In the genomic region with DNA sequence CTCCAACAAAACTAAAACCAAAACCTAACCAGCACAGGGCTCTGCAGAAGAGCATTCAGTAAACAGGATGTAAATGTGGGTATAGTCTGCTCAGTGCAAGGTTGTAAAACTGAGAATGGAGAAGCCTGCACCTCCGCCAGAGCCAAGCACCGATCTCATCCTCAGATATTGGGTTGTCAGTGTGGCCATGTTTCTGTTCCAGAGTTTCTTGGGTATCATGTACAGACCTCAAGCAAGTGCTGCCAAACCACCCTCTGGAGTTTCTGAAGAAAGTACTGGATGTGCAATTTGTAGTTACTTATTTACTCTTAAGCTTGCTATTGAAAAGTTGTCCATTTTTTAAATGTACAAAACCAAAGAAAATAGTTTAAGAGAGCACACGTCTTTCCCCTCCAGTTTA, we compare ENCODE assay signal across 21 mouse cellular contexts. TPM values are rescaled to one million over a fixed set of nuclear protein-coding genes. Genes with fewer than 3 reads are reported as not detected.
DNase-seq lines count a peak whose midpoint lies in the region; ATAC-seq and TF ChIP-seq lines count a peak whose summit lies in the region.
"Had no signal": no experiment of that assay in that cellular context is flagged by ENCODE, and none has a peak within 500 bp of the region (broad histone marks: within the 10 kb centered on the region; RNA-seq: fewer than 3 reads in every experiment).

No protein-coding gene starts in this region.

- TF ChIP-seq EP300 in lung, postnatal 0 days (IDR thresholded peaks at IDR 0.05) = no peak

- peaks cover 22% of the 10 kb centered on the region for H3K4me1 ChIP-seq in kidney, embryonic 14.5 days (ENCODE audit: control insufficient read depth, insufficient read depth, low read length)
- H3K4me1 ChIP-seq in lung, postnatal 0 days (ENCODE audit: insufficient read depth, low read depth, low read length) = peaks cover 4% of the 10 kb centered on the region; the same call in 1 of the 2 replicates
- H3K4me1 ChIP-seq: liver, embryonic 12.5 days had no signal

- H3K4me3 ChIP-seq in gastrocnemius, adult 2 months = peak overlapping the region; percentile 55
- H3K4me3 ChIP-seq in kidney, embryonic 14.5 days (ENCODE audit: low read length) = no peak overlapping the region
- no peak overlapping the region for H3K4me3 ChIP-seq in lung, postnatal 0 days (ENCODE audit: low read depth, low read length)
- H3K4me3 ChIP-seq: heart, embryonic 13.5 days; limb, embryonic 13.5 days; liver, embryonic 12.5 days; myocyte; neural tube, embryonic 13.5 days; stomach, embryonic 15.5 days had no signal

- peak overlapping the region; percentile 66 for H3K27ac ChIP-seq in gastrocnemius, adult 2 months
- no peak overlapping the region for H3K27ac ChIP-seq in kidney, embryonic 14.5 days (ENCODE audit: low read depth, low read length)
- H3K27ac ChIP-seq in lung, postnatal 0 days (ENCODE audit: low read length) = peak overlapping the region; percentile 27; the same call in 1 of the 2 replicates
- H3K27ac ChIP-seq: heart, embryonic 13.5 days; hindbrain, postnatal 0 days; kidney, postnatal 0 days; limb, embryonic 13.5 days; liver, embryonic 12.5 days; neural tube, embryonic 13.5 days; stomach, embryonic 15.5 days had no signal

- H3K9ac ChIP-seq in kidney, embryonic 14.5 days (ENCODE audit: low read depth, low read length) = no peak overlapping the region
- H3K9ac ChIP-seq in lung, postnatal 0 days (replicated peaks; ENCODE audit: low read depth) = no peak overlapping the region
- H3K9ac ChIP-seq: heart, embryonic 13.5 days; limb, embryonic 13.5 days; liver, embryonic 12.5 days; neural tube, embryonic 13.5 days; stomach, embryonic 15.5 days had no signal

- no peaks in the 10 kb centered on the region for H3K9me3 ChIP-seq in kidney, embryonic 14.5 days (ENCODE audit: control insufficient read depth, low read length)
- no peaks in the 10 kb centered on the region for H3K9me3 ChIP-seq in lung, postnatal 0 days (ENCODE audit: low read length)
- H3K9me3 ChIP-seq: heart, embryonic 13.5 days; limb, embryonic 13.5 days; liver, embryonic 12.5 days; neural tube, embryonic 13.5 days; stomach, embryonic 15.5 days had no signal

- no peak for TF ChIP-seq CTCF in gastrocnemius, adult 2 months (IDR thresholded peaks at IDR 0.05)
- TF ChIP-seq CTCF in lung, postnatal 0 days (IDR thresholded peaks at IDR 0.05) = no peak

- H3K27me3 ChIP-seq in kidney, embryonic 14.5 days (ENCODE audit: control insufficient read depth, insufficient read depth, low read length) = no peaks in the 10 kb centered on the region
- H3K27me3 ChIP-seq in lung, postnatal 0 days (replicated peaks; ENCODE audit: insufficient read depth, low read length) = no peaks in the 10 kb centered on the region; the same call in 1 of the 2 replicates
- H3K27me3 ChIP-seq: limb, embryonic 13.5 days; neural tube, embryonic 13.5 days; Patski; stomach, embryonic 15.5 days had no signal

- peak; percentile 38 for DNase-seq in gastrocnemius, adult 2 months
- DNase-seq in gastrocnemius, adult 8-10 months (ENCODE audit: low spot score in 2 of 2) = no peak
- peak; percentile 42 for DNase-seq in kidney, postnatal 14 days
- no peak for DNase-seq in lung, postnatal 0 days (ENCODE audit: low spot score)
- no peak for DNase-seq in lung, postnatal 25 days (ENCODE audit: low spot score)
- DNase-seq in skeletal muscle tissue, adult 2 months (ENCODE audit: low read depth, low spot score) = peak; percentile 21
- DNase-seq: cerebellum, adult 9-10 months; layer of hippocampus, adult 9-11 months; lung, adult 2 months; thymus, postnatal 25 days had no signal

- intact Hi-C loops in gastrocnemius, adult 2 months (cut with DNase I) = loop anchor here (5.0 kb wide), 1 partner anchor 204 kb away; no protein-coding TSS in a partner anchor

- WGBS in kidney, embryonic 14.5 days = 66% methylated on average over 3 of the region's 3 CpGs
- WGBS in lung, postnatal 0 days = 54% methylated on average over 3 of the region's 3 CpGs

- ATAC-seq in kidney, embryonic 14.5 days (ENCODE audit: low FRiP score, low TSS enrichment) = no peak
- no peak for ATAC-seq in lung, postnatal 0 days
- ATAC-seq: hindbrain, postnatal 0 days; liver, embryonic 12.5 days; midbrain, embryonic 16.5 days; Patski had no signal

- no peaks in the 10 kb centered on the region for H3K36me3 ChIP-seq in kidney, embryonic 14.5 days (ENCODE audit: control insufficient read depth, insufficient read depth, low read length)
- H3K36me3 ChIP-seq in lung, postnatal 0 days (ENCODE audit: insufficient read depth, low read length) = no peaks in the 10 kb centered on the region
- H3K36me3 ChIP-seq: heart, embryonic 13.5 days; limb, embryonic 13.5 days; liver, embryonic 12.5 days; neural tube, embryonic 13.5 days; stomach, embryonic 15.5 days had no signal

- H3K4me2 ChIP-seq in kidney, embryonic 14.5 days (replicated peaks; ENCODE audit: low read depth, low read length) = no peak overlapping the region
- peak overlapping the region; percentile 33; the same call in 1 of the 2 replicates for H3K4me2 ChIP-seq in lung, postnatal 0 days (replicated peaks; ENCODE audit: low read depth, low read length)
- H3K4me2 ChIP-seq: liver, embryonic 12.5 days; neural tube, embryonic 13.5 days; stomach, embryonic 15.5 days had no signal

RNA-seq across cellular contexts. Expression of gene Cachd1, which starts 6.4 kb away (rescaled TPM):
- total RNA-seq in gastrocnemius, adult 2 months (2021) = 1 to 10 TPM; 2.6 to 4.2 TPM
- total RNA-seq in gastrocnemius, adult 8-10 months (2022) = 10 to 100 TPM in 1 of 4 experiments, 1 to 10 TPM in 3; 3.0 to 10.7 (median 5.8) TPM
- polyA plus RNA-seq in kidney, embryonic 14.5 days (2014; fragmentation: Nextera tagmentation; extraction: Ambion mirVana) = 18.7 and 25.0 TPM in 2 replicates
- 9.1 and 10.3 TPM in 2 replicates for polyA plus RNA-seq in lung, postnatal 0 days (2015; fragmentation: Nextera tagmentation; extraction: Ambion mirVana)

Comparison
In these comparisons a context has a peak if more than half of its experiments do, and no peak if none do; other contexts are left out.
1. DNase-seq: peak in gastrocnemius, adult 2 months (single experiment), kidney, postnatal 14 days (single experiment) and skeletal muscle tissue, adult 2 months (single experiment); none in gastrocnemius, adult 8-10 months (0 of 2), lung, postnatal 0 days (single experiment) and lung, postnatal 25 days (single experiment).